Mouse (Mus musculus) induced T-regulatory cell, adult 2 months (primary cell): Measurements from ENCODE around the gene Suclg1.

ENCODE experiments used
- DNase-seq: peaks from one replicate; pipeline ENCODE4 v3.0.0-alpha.2; 2012; ENCODE audit warnings: low read depth

The Suclg1 gene

GRCm38 (mm10) chr6:73322306-73322705, 74.1 kb downstream of the Suclg1 start:
- DNase-seq = no peak
